Mouse (Mus musculus) CH12.LX (cell line): ENCODE data around the gene BC052040. TPM values are rescaled to one million over a fixed set of nuclear protein-coding genes. Genes with fewer than 3 reads are reported as not detected.

Source experiments
- DNase-seq: peaks from one replicate; pipeline ENCODE4 v3.0.0-alpha.2; 2013; ENCODE audit errors: extremely low read depth
- H3K27ac ChIP-seq: 2 replicates; pipeline ENCODE4 v1.5.1; 2012; ENCODE audit warnings: low read depth, mild to moderate bottlenecking, control low read depth, moderate library complexity; ENCODE audit not compliant: insufficient read depth
- H3K27me3 ChIP-seq: replicated peaks from 2 replicates; pipeline ENCODE3; 2012; ENCODE audit warnings: inconsistent platforms
- H3K36me3 ChIP-seq, 2 experiments: replicated peaks in 1 of 2; 2 replicates each; pipeline versions ENCODE3 to v1.6.1; 2012; ENCODE audit warnings: inconsistent platforms in 1 of 2, low read length in 1 of 2, mild to moderate bottlenecking in 1 of 2, mixed read lengths in 1 of 2, moderate library complexity in 1 of 2; ENCODE audit not compliant: control insufficient read depth in 1 of 2, insufficient read depth in 1 of 2
- H3K4me1 ChIP-seq, 2 experiments: 2 replicates each; pipeline ENCODE4 v1.6.1; 2012; ENCODE audit warnings: inconsistent platforms in 1 of 2, moderate library complexity in 1 of 2; ENCODE audit not compliant: insufficient read depth in 2 of 2, control insufficient read depth in 1 of 2
- H3K4me2 ChIP-seq: 2 replicates; pipeline ENCODE4 v1.6.1; 2012; ENCODE audit warnings: low read depth, mild to moderate bottlenecking, control low read depth; ENCODE audit not compliant: poor library complexity, insufficient read depth, severe bottlenecking
- H3K4me3 ChIP-seq, 3 experiments: fragments of 150-350 bp in 1 of 3; sonication (generic) in 1 of 3; replicated peaks in 1 of 3; 2 replicates each; pipeline versions ENCODE3 to v1.5.1; 2011 to 2012; ENCODE audit warnings: low read depth in 2 of 3, low read length in 2 of 3, mild to moderate bottlenecking in 2 of 3, moderate library complexity in 2 of 3, control low read depth in 1 of 3, improper control_type of control experiment in 1 of 3, inconsistent platforms in 1 of 3, mixed read lengths in 1 of 3; ENCODE audit not compliant: poor library complexity in 1 of 3
- H3K79me2 ChIP-seq: replicated peaks from 2 replicates; pipeline ENCODE4 v1.6.1; 2012; ENCODE audit warnings: mild to moderate bottlenecking, moderate library complexity; ENCODE audit not compliant: control insufficient read depth, poor library complexity, insufficient read depth, severe bottlenecking; ENCODE audit errors: extremely low read depth
- H3K9ac ChIP-seq: 2 replicates; pipeline ENCODE4 v1.6.1; 2012; ENCODE audit warnings: low read depth, mild to moderate bottlenecking, control low read depth, moderate library complexity; ENCODE audit not compliant: insufficient read depth
- H3K9me3 ChIP-seq: replicated peaks from 2 replicates; pipeline ENCODE3; 2012; ENCODE audit warnings: low read length, inconsistent platforms, mixed read lengths
- CTCF ChIP-seq, 2 experiments: IDR thresholded peaks in 1 of 2; conservative IDR thresholded peaks in 1 of 2; 2 replicates each; pipeline ENCODE4 v1.5.1; 2011 to 2012; ENCODE audit warnings: low read depth in 2 of 2, low read length in 2 of 2, improper control_type of control experiment in 1 of 2, inconsistent platforms in 1 of 2, mild to moderate bottlenecking in 1 of 2, moderate library complexity in 1 of 2
- E2F4 ChIP-seq: IDR thresholded peaks from 2 replicates; pipeline ENCODE4 v1.6.1; 2011; ENCODE audit warnings: low read depth, low read length, improper control_type of control experiment; ENCODE audit not compliant: insufficient replicate concordance
- ELF1 ChIP-seq: IDR thresholded peaks from 2 replicates; pipeline ENCODE4 v1.6.1; 2014; ENCODE audit warnings: low read depth, mild to moderate bottlenecking, inconsistent platforms, low read length, improper control_type of control experiment
- EP300 ChIP-seq: IDR thresholded peaks from 2 replicates; pipeline ENCODE4 v1.6.1; 2011; ENCODE audit warnings: low read length, improper control_type of control experiment
- HCFC1 ChIP-seq: IDR thresholded peaks from 2 replicates; pipeline ENCODE4 v1.6.1; 2012; ENCODE audit warnings: low read depth, mild to moderate bottlenecking, inconsistent platforms, low read length, improper control_type of control experiment
- JUN ChIP-seq: IDR thresholded peaks from 2 replicates; pipeline ENCODE4 v1.6.1; 2011; ENCODE audit warnings: low read depth, mild to moderate bottlenecking, low read length, improper control_type of control experiment, moderate library complexity; ENCODE audit not compliant: insufficient read depth
- JUND ChIP-seq: conservative IDR thresholded peaks from 2 replicates; pipeline ENCODE4 v1.6.1; 2011; ENCODE audit warnings: low read depth, low read length, improper control_type of control experiment
- KAT2A ChIP-seq: IDR thresholded peaks from 2 replicates; pipeline ENCODE4 v1.6.1; 2012; ENCODE audit warnings: low read length, improper control_type of control experiment, inconsistent platforms; ENCODE audit not compliant: insufficient replicate concordance
- MAFK ChIP-seq: IDR thresholded peaks from 2 replicates; pipeline ENCODE4 v1.6.1; 2011; ENCODE audit warnings: low read length, improper control_type of control experiment; ENCODE audit not compliant: insufficient replicate concordance
- MAX ChIP-seq: IDR thresholded peaks from 2 replicates; pipeline ENCODE4 v1.6.1; 2011; ENCODE audit warnings: low read length, improper control_type of control experiment
- MYC ChIP-seq: IDR thresholded peaks from 2 replicates; pipeline ENCODE4 v1.6.1; 2011; ENCODE audit warnings: low read depth, mild to moderate bottlenecking, improper control_type of control experiment, low read length
- NELFE ChIP-seq: IDR thresholded peaks from 2 replicates; pipeline ENCODE4 v1.6.1; 2011; ENCODE audit warnings: low read depth, low read length, improper control_type of control experiment
- PAX5 ChIP-seq: IDR thresholded peaks from 2 replicates; pipeline ENCODE4 v1.6.1; 2012; ENCODE audit warnings: low read length, inconsistent platforms, mixed read lengths
- POLR2A ChIP-seq: IDR thresholded peaks from 2 replicates; pipeline ENCODE4 v1.6.1; 2011; ENCODE audit warnings: low read depth, mild to moderate bottlenecking, improper control_type of control experiment, low read length
- POLR2AphosphoS2 ChIP-seq: IDR thresholded peaks from 2 replicates; pipeline ENCODE4 v1.6.1; 2011; ENCODE audit warnings: low read depth, low read length, improper control_type of control experiment
- RAD21 ChIP-seq: IDR thresholded peaks from 2 replicates; pipeline ENCODE4 v1.6.1; 2011; ENCODE audit warnings: low read depth, mild to moderate bottlenecking, low read length, improper control_type of control experiment, moderate library complexity
- RCOR1 ChIP-seq: conservative IDR thresholded peaks from 2 replicates; pipeline ENCODE4 v1.6.1; 2012; ENCODE audit warnings: low read depth, mild to moderate bottlenecking, inconsistent platforms, low read length, improper control_type of control experiment
- SIN3A ChIP-seq: IDR thresholded peaks from 2 replicates; pipeline ENCODE4 v1.6.1; 2012; ENCODE audit warnings: low read length, improper control_type of control experiment, inconsistent platforms
- SMC3 ChIP-seq: IDR thresholded peaks from 2 replicates; pipeline ENCODE4 v1.6.1; 2011; ENCODE audit warnings: low read depth, low read length, improper control_type of control experiment
- UBTF ChIP-seq: IDR thresholded peaks from 2 replicates; pipeline ENCODE4 v1.6.1; 2012; ENCODE audit warnings: low read depth, mild to moderate bottlenecking, inconsistent platforms, low read length, improper control_type of control experiment, moderate library complexity
- ZC3H11A ChIP-seq: IDR thresholded peaks from 2 replicates; pipeline ENCODE4 v1.6.1; 2012; ENCODE audit warnings: low read depth, mild to moderate bottlenecking, inconsistent platforms, low read length, improper control_type of control experiment
- ZNF384 ChIP-seq: IDR thresholded peaks from 2 replicates; pipeline ENCODE4 v1.6.1; 2012; ENCODE audit warnings: low read depth, low read length, improper control_type of control experiment, inconsistent platforms
- dilution Hi-C: fragments of 300-500 bp; cut with MboI; formaldehyde crosslinking; loops from 2 replicates; pipeline ENCODE4 v1.14.3; 2020; ENCODE audit warnings: low sequenced_read_pairs; ENCODE audit not compliant: extremely low pct_unique_long_range_greater_than_20kb, extremely low pct_ligation_motif_present
- in situ Hi-C: fragments of 300-500 bp; cut with MboI; formaldehyde crosslinking; loops from 3 replicates; pipeline ENCODE4 v1.14.3; 2019; ENCODE audit warnings: low sequenced_read_pairs, low pct_ligation_motif_present, low pct_unique_long_range_greater_than_20kb, mixed read lengths
- polyA plus RNA-seq: library from polyadenylated mRNA; unstranded; fragments of >175 nt; gene quantifications from 2 replicates; pipeline ENCODE4 v1.2.1, GENCODE M21; 2012; ENCODE audit warnings: low read depth; ENCODE audit not compliant: insufficient read length
- total RNA-seq, 2 experiments: library from RNA; depleted of rRNA; stranded (reverse); fragments of 300-350 nt in 1 of 2; fragments of >200 nt in 1 of 2; gene quantifications; 2 replicates each; pipeline ENCODE4 v1.2.3; 2012 to 2014

BC052040 gene
- total and polyA plus RNA-seq, 3 experiments, result 5.9 to 16.5 (median 6.5) TPM

DNA sequence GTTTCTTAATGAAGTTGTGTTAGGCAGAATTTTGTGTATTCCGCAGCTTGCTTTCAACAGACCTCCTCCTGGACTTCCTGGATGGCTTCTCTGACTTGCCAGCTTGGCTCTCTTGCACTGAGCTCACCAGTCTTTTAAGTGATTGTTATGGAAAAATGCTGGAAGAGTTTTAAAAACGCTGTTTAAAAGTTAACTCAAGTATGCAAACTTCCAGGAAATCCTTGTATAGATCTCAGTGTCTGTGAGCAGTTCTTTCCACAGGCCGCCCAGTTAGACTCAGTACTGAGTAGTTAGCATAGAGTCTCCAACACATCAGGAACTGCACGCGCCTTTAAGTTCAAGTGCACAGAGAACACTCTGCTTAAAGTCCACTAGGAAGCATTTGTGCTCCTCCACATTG lies 97.3 kb downstream of the BC052040 start:
- Histone ChIP-seq H3K4me1 (no peaks in the 10 kb centered on the region), H3K79me2 (no peaks in the 10 kb centered on the region), H3K9me3 (no peaks in the 10 kb centered on the region), H3K36me3 (peaks cover 0 to 14% of the 10 kb centered on the region in 2 experiments), H3K4me2 (no peak overlapping the region), H3K4me3 (no peak overlapping the region), H3K9ac (no peak overlapping the region), H3K27ac (no peak overlapping the region), H3K27me3 (no peaks in the 10 kb centered on the region)
- dilution Hi-C loops, result no loop called here
- TF ChIP-seq POLR2AphosphoS2 (no peak), RCOR1 (no peak), RAD21 (no peak), POLR2A (no peak), E2F4 (no peak), MAFK (no peak)
- in situ Hi-C loops, result no loop called here
- no peak for DNase-seq

DNA sequence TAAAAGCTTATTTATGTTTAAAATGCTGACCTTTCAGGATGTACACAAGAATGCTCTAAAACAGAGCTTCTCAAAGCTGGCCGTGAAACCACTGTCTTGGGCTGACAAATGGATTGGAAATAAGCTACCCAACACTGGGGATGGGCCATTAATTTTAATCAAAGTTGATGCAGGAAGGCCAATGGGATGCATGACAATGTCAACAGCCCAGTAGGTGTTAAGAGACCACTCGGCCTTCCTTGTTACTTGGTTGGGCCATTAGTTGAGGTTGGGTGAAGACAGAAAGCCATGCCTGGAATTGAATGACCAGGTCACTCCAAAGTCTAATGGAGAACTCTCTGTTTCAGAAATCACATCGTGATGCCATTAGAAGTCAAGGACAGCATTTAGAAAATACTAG lies 103.7 kb downstream of the BC052040 start:
- Histone ChIP-seq H3K4me1 (no peaks in the 10 kb centered on the region), H3K36me3 (peaks cover 3 to 25% of the 10 kb centered on the region in 2 experiments), H3K4me3 (no peak overlapping the region), H3K9me3 (no peaks in the 10 kb centered on the region), H3K4me2 (no peak overlapping the region), H3K27ac (no peak overlapping the region), H3K79me2 (no peaks in the 10 kb centered on the region), H3K9ac (no peak overlapping the region), H3K27me3 (no peaks in the 10 kb centered on the region)
- no peak for DNase-seq
- in situ Hi-C loops (no loop called here), dilution Hi-C loops (no loop called here)
- TF ChIP-seq JUN (no peak), CTCF (conservative IDR thresholded peaks at IDR 0.05 in 1 of 2, IDR thresholded peaks at IDR 0.05 in 1 of 2; ENCODE audit: low read depth in 2 of 2, low read length in 2 of 2) (no peak), EP300 (no peak), MYC (no peak), POLR2AphosphoS2 (no peak), ELF1 (no peak), ZNF384 (no peak), HCFC1 (no peak), UBTF (no peak), KAT2A (no peak), SIN3A (no peak), MAX (no peak), JUND (no peak), E2F4 (no peak), NELFE (no peak), RAD21 (no peak), SMC3 (no peak), PAX5 (no peak), ZC3H11A (no peak)
